Mouse (Mus musculus) left cerebral cortex, adult 2 months (tissue): ENCODE data around the gene Pkd1l3. TPM values are rescaled to one million over a fixed set of nuclear protein-coding genes. Genes with fewer than 3 reads are reported as not detected.

Experiments used
- DNase-seq, 2 experiments: peaks; one replicate each; pipeline ENCODE4 v3.0.0; 2021 to 2022; ENCODE audit warnings: low spot score in 2 of 2, mixed read lengths in 1 of 2; ENCODE audit errors: extremely low spot score in 1 of 2
- H3K27ac ChIP-seq: fragments of 200-600 bp; 2 replicates; pipeline ENCODE4 v1.8.1; 2022
- H3K4me3 ChIP-seq: fragments of 200-600 bp; 2 replicates; pipeline ENCODE4 v1.8.1; 2022
- CTCF ChIP-seq: fragments of 200-600 bp; IDR thresholded peaks from 2 replicates; pipeline ENCODE4 v1.8.1; 2022; ENCODE audit warnings: antibody characterized with exemption, mild to moderate bottlenecking, moderate library complexity
- intact Hi-C: fragments of 180-260 bp; cut with DNase I; formaldehyde crosslinking; loops from one replicate; pipeline ENCODE4 v1.15.1; 2025
- total RNA-seq, 2 experiments: library from RNA; stranded (reverse); gene quantifications; 2 replicates each; pipeline ENCODE4 v1.2.3; 2021

Pkd1l3 gene
- total RNA-seq, 2 experiments from 2014 or later: 0.68 to 0.91 TPM

DNA sequence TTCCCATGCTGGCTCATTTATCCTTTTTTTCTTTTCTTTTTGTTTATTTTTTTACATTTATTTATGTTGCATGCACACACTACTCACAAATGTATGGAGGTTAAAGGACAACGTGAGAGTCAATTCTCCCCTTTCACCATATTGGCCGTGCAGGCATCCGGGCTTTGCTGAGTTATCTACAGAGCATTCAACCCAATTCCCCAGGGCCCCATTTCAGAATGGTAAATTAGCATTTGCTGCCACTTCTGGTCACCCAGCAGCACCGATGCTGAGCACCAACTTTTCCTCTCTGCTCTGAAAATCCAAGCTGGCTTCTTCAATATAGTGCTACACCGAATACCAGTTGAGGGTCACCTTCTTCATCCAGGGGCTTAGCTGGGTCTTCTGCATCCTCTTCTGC, 24.5 kb downstream of the Pkd1l3 start:
- Histone ChIP-seq H3K27ac (no peak overlapping the region), H3K4me3 (no peak overlapping the region)
- no peak for DNase-seq
- intact Hi-C loops: no loop called here
- no peak for TF ChIP-seq CTCF

DNA sequence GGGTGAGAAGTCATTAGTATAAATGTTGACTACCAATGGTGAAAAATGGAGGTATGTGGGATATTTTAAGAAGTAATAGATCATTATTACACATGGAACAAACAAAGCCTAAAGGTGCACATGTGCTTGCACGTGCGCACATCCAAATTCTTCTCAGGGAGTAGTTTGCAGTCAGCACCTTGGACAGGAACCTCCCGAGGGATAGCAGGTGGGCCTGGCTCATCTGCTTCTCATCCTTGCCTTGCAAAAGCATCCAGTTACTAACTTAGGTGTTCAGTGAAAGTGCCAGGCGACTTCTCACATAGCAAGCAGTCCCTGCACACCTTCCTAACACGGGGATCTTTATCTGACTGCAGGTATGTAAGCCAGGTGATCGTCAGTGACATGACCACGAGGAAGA, 26.1 kb downstream of the Pkd1l3 start:
- TF ChIP-seq CTCF: no peak
- no peak for DNase-seq
- H3K27ac ChIP-seq: no peak overlapping the region
- intact Hi-C loops: no loop called here
- H3K4me3 ChIP-seq: no peak overlapping the region

DNA sequence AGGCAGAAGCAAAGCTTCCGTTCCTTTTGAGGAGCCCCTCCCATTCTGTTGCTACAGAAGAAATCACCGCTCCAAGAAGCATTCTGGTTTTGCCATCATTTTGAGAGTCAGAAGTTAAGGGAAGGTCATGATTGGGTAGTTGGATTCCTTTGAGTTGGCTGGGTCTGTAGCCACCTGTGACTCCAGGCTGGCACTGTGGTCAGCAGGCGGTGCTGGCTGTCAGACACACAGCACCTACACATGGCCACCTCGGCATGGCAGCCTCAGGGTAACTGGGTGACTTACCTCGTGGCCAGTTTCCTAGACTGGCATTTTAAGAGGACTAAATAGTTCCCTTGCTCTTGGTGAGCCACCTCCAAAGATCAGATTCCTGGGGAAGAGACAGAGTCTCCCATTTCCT, 26.9 kb downstream of the Pkd1l3 start:
- TF ChIP-seq CTCF: no peak
- H3K4me3 ChIP-seq: no peak overlapping the region
- intact Hi-C loops: no loop called here
- DNase-seq: no peak
- H3K27ac ChIP-seq: no peak overlapping the region

DNA sequence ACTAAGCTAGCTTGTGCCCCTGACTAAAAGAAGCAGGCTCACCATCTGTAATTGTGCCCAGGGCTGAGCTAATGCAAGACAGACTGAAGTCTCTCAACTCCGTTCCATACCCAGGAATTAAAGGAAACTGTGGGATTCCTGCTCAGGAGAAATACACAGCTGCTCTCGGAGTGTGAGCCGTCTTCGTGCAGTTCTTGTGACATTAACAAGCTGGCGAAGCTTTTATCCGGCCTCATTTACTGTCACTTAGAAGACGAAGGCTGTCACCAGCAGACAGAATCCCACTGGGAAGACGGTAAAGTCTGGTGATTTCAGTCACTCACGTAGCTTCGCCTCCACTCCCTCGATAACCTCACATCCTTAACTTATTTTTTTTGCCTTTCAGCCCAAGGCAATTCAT, 33.0 kb downstream of the Pkd1l3 start:
- Histone ChIP-seq H3K27ac (no peak overlapping the region), H3K4me3 (no peak overlapping the region)
- no peak for TF ChIP-seq CTCF
- DNase-seq: no peak
- intact Hi-C loops: no loop called here

DNA sequence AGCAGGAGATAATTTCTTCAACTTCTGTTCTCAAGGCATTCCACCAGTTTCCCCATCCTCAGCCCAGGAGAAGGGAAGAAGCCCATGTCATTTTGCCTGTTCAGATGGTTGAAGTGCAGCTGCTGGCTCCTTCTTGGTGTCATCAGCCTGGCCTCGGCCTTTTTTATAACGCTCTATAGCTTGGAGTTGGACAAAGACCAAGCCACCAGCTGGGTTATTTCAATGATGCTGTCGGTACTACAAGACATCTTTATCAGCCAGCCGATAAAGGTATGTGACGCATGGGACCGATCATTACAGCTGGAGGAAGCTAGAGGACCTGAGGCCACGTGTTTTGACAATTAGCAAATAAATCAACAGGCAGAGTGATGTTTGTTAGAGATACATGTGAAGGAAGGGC, 34.2 kb downstream of the Pkd1l3 start:
- TF ChIP-seq CTCF: no peak
- Histone ChIP-seq H3K27ac (no peak overlapping the region), H3K4me3 (no peak overlapping the region)
- DNase-seq: no peak
- intact Hi-C loops: no loop called here

DNA sequence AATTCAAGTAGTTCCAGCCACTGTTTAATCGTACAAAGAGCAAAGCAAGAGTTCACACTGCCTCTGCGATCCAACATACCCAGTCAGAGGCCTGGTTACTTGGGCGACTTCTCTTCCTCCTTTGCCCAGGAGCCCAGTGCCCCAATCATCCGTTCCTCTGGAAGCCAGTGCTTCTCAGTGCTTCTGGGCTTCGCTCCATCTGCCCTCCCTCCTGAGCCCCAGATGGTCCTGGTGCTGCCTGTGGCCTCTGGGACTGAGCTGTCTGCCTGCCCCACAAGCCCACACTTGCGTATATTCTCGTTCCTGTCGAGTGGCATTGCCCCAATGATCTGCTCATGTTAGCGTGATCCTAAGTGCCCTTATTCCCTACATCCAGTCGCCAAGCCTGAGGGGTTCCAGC, 36.5 kb downstream of the Pkd1l3 start:
- Histone ChIP-seq H3K4me3 (no peak overlapping the region), H3K27ac (no peak overlapping the region)
- no peak for DNase-seq
- intact Hi-C loops: no loop called here
- no peak for TF ChIP-seq CTCF

DNA sequence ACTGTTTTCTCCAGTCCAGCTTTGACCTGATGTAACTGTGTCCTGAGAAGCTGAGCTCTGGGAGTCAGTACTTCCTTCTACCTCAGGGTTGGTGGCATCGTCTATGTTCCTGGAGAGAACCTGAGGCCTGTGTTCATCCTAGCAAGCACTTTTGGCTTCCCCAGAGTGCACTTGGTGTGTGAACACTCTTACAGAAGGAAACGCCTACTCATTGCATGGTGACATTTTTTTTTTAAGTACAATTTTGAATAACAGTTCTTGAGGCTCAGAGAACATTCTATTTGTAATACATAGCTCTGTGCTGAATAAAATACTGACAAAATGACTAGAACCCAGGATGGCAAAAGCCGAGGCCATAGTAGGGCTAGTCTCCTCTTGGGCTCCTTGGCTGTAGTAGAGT, 42.5 kb downstream of the Pkd1l3 start:
- intact Hi-C loops: no loop called here
- DNase-seq: no peak

DNA sequence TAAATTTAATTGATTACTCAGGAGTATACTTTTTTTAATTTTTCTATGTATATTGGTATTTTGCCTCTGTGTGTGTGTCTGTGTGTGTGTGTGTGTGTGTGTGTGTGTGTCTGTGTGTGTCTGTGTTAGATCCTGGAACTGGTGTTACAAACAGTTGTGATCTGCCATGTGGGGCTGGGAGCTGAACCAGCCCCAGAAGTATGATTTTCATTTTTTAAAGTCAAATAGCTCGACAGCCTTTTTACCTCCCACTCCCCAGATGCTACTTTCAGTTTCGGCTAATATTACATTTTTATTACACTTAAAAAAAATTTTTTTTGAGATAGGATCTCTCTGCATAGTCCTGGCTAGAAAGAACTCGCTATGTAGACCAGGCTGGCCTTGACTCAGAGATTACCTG, 48.0 kb downstream of the Pkd1l3 start:
- Histone ChIP-seq H3K4me3 (no peak overlapping the region), H3K27ac (no peak overlapping the region)
- DNase-seq: no peak
- intact Hi-C loops: no loop called here
- TF ChIP-seq CTCF: no peak

More for the DNA sequence above, 42.5 kb downstream of the Pkd1l3 start:
- Histone ChIP-seq H3K4me3 (no peak overlapping the region), H3K27ac (0 out of 2 replicates have a peak overlapping the region, but pooled peaks have one; percentile 33)
- TF ChIP-seq CTCF: no peak

DNA sequence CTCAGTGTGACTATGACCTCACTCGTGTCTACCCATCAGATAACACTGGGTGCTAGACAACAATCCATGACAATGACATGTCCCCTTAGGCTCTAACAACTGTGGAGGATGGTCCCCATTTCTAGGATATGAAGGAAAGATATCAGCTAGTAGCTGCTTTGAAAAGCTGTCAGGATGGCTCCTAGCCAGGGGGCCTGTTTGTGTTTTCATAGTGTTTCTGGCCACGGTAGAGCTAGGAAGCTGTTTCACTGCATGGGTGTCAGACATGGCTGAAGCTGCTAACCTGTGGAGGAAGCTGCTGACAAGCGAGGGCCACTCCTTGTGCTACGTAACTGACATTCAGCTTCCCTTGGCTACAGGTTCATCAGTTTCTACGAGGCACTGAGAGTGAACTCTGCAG, 52.3 kb downstream of the Pkd1l3 start:
- H3K27ac ChIP-seq: no peak overlapping the region
- H3K4me3 ChIP-seq: no peak overlapping the region
- no peak for TF ChIP-seq CTCF
- no peak for DNase-seq
- intact Hi-C loops: no loop called here

DNA sequence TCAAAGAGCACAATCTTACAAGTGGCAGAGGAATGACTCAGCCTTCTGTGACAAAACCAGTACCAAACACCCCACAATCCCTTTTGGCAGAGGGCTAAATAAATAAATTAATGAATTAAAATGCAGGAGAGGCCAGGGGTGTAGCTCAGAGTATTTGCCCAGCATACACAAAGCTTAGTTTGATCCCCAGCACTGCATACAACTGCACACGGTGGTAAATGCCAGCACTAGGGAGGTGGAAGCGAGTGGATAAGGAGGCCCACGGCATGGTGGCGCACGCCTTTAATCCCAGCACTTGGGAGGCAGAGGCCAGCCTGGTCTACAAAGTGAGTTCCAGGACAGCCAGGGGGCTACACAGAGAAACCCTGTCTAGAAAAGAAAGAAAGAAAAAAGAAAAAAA, 58.3 kb downstream of the Pkd1l3 start:
- no peak overlapping the region for H3K4me3 ChIP-seq
- no peak for DNase-seq
- H3K27ac ChIP-seq: no peak overlapping the region
- TF ChIP-seq CTCF: no peak
- intact Hi-C loops: no loop called here

DNA sequence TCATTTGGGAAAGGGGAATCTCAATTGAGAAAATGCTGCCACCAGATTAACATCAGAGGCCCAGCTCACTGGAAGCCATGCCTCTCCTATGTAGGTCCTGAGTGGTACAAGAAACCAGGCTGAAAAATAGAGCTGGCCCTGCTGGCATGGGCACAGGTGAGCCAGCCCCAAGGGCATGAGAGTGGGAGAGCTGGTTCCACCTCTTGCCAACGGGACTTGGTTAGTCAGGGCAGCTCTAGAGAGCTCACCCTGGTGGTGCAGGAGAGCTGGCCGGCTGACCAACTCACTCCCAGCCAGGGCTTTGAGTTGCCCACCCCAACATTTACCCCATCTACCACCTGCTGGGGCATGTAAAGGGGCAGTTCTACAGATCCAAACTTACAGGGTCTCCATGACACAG, 59.3 kb downstream of the Pkd1l3 start:
- no peak overlapping the region for H3K4me3 ChIP-seq
- intact Hi-C loops: no loop called here
- H3K27ac ChIP-seq: no peak overlapping the region
- no peak for DNase-seq
- no peak for TF ChIP-seq CTCF

DNA sequence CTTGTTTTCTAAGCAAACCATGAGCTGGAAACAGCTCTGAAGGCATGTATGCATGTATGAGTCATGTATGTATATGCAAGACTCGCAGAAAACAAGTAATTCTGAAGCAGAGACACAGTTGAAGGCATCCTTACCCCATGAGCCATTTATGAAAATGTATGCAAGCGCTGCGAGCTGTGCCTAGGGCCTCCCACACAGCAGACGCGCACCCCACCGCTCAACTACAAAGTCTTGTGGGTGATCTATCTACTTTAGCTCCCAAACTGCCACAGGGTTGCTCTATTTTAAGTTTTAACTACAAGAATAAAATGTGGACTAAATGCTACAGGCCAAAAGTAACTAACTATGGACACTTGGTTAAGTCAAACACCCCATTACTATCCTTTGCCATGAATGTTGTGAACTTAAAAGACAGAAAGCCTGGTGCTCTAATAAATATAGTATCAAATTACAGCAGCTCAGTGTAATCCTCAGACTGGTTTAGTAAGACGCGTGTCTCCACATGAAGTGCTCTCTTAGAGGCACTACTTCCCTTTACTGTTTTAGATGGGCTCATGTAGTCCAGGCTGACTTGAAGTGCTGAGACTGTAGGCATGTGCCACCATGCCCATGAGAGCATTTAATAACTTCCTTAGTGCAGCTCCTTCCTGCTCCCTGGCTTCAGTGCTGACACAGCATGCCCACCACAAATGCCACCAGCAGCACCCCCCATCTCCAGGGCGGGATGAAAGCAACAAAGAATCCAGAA, 61.8 kb downstream of the Pkd1l3 start:
- H3K4me3 ChIP-seq: no peak overlapping the region
- intact Hi-C loops: no loop called here
- 0 out of 2 replicates have a peak overlapping the region, but pooled peaks have one; percentile 10 for H3K27ac ChIP-seq
- no peak for TF ChIP-seq CTCF
- DNase-seq: peak; percentile 32 to 42

DNA sequence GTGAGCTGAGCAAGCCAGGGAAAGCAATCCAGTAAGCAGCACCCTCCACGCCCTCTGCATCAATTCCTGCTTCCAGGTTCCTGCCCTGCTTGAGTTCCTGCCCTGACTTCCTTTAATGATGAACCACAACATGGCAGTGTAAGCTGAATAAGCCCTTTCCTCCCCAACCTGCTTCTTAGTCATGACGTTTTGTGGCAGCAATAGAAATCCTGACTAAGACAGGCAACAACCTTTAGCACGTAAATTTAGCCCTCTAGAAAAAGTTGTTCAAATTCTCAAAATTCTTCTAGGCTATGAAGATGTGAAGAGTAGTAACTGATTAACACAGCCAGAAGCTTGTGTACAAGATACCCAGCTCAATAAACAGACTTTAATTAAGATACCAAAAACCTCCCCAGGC, 67.2 kb downstream of the Pkd1l3 start:
- no peak overlapping the region for H3K4me3 ChIP-seq
- intact Hi-C loops: no loop called here
- no peak for TF ChIP-seq CTCF
- no peak overlapping the region for H3K27ac ChIP-seq
- no peak for DNase-seq
